Mouse (Mus musculus) cerebellum, postnatal 10 days (tissue): ENCODE measurements around the gene Wdcp.
"Not testable (repeated sequence)": the region's sequence is repeated elsewhere in the genome, so short reads cannot be mapped to it uniquely, and the experiment has no call there.

Experiments used
- DNase-seq, 2 experiments: peaks; one replicate each; pipeline ENCODE4 v3.0.0; 2021; ENCODE audit warnings: mixed read lengths in 2 of 2

Gene Wdcp

GRCm38 (mm10) chr12:4872273-4872672 lies 29.2 kb downstream of the Wdcp start:
- DNase-seq, result no peak

- DNase-seq, result no peak
Measured at GRCm38 (mm10) chr12:4872983-4873477, 29.9 kb downstream of the Wdcp start.

- no peak for DNase-seq
Measured at GRCm38 (mm10) chr12:4873531-4873930, 30.4 kb downstream of the Wdcp start.

GRCm38 (mm10) chr12:4874161-4874927 lies 31.2 kb downstream of the Wdcp start, which contains the start of gene Mfsd2b:
TSS of gene Mfsd2b (minus strand) at chr12:4874359.
- peak; percentile 69 to 76 for DNase-seq

GRCm38 (mm10) chr12:4875623-4876022 lies 32.5 kb downstream of the Wdcp start:
- no peak for DNase-seq

GRCm38 (mm10) chr12:4878296-4878783 lies 35.2 kb downstream of the Wdcp start:
- no peak for DNase-seq

GRCm38 (mm10) chr12:4879048-4879447 lies 35.9 kb downstream of the Wdcp start:
- DNase-seq, result no peak

- no peak for DNase-seq
Measured at GRCm38 (mm10) chr12:4882086-4882485, 39.0 kb downstream of the Wdcp start.

GRCm38 (mm10) chr12:4885062-4885461 lies 42.0 kb downstream of the Wdcp start:
- no peak for DNase-seq

GRCm38 (mm10) chr12:4886581-4886980 lies 43.5 kb downstream of the Wdcp start:
- not testable (repeated sequence) for DNase-seq

GRCm38 (mm10) chr12:4888739-4889138 lies 45.6 kb downstream of the Wdcp start:
- DNase-seq, result no peak

- DNase-seq, result no peak
Measured at GRCm38 (mm10) chr12:4889251-4889650, 46.1 kb downstream of the Wdcp start.

GRCm38 (mm10) chr12:4889891-4890290 lies 46.8 kb downstream of the Wdcp start:
- DNase-seq, result no peak

- DNase-seq, result no peak
Measured at GRCm38 (mm10) chr12:4898024-4898423, 54.9 kb downstream of the Wdcp start.

GRCm38 (mm10) chr12:4905946-4906345 lies 62.8 kb downstream of the Wdcp start:
- peak; percentile 59 to 60 for DNase-seq

GRCm38 (mm10) chr12:4906476-4906875 lies 63.4 kb downstream of the Wdcp start:
- DNase-seq, result no peak

GRCm38 (mm10) chr12:4906951-4907906 lies 64.1 kb downstream of the Wdcp start, which contains the start of gene Ubxn2a:
TSS of gene Ubxn2a (minus strand) at chr12:4907705.
- peak; percentile 99 for DNase-seq

- no peak for DNase-seq
Measured at GRCm38 (mm10) chr12:4908391-4908790, 65.3 kb downstream of the Wdcp start.
